Mouse (Mus musculus) stomach, embryonic 14.5 days (tissue): Measurements from ENCODE around the gene Pde4c. TPM values are rescaled to one million over a fixed set of nuclear protein-coding genes. Genes with fewer than 3 reads are reported as not detected.

Experiments used
- ATAC-seq: fragments of 200-750 bp; cut with Nextera tagmentation; 2 replicates; pipeline ENCODE4 v1.8.0; 2017; ENCODE audit warnings: low read depth, moderate TSS enrichment; ENCODE audit not compliant: insufficient number of reproducible peaks, insufficient read depth, low FRiP score
- H3K27ac ChIP-seq: fragments of 300-500 bp; sonication (generic); 2 replicates; pipeline ENCODE4 v1.5.1; 2014; ENCODE audit warnings: mild to moderate bottlenecking, low read length, moderate library complexity, mixed read lengths
- H3K27me3 ChIP-seq: fragments of 300-500 bp; sonication (generic); 2 replicates; pipeline ENCODE4 v1.6.1; 2014; ENCODE audit warnings: low read length, control low read depth, mixed read lengths; ENCODE audit not compliant: control insufficient read depth, insufficient read depth
- H3K36me3 ChIP-seq: fragments of 300-500 bp; sonication (generic); 2 replicates; pipeline ENCODE4 v1.6.1; 2014; ENCODE audit warnings: mild to moderate bottlenecking, control low read depth, low read length, moderate library complexity, mixed read lengths; ENCODE audit not compliant: control insufficient read depth, insufficient read depth
- H3K4me1 ChIP-seq: fragments of 300-500 bp; sonication (generic); 2 replicates; pipeline ENCODE4 v1.6.1; 2014; ENCODE audit warnings: low read length, control low read depth, mixed read lengths; ENCODE audit not compliant: control insufficient read depth, insufficient read depth
- H3K4me2 ChIP-seq: fragments of 300-500 bp; sonication (generic); replicated peaks from 2 replicates; pipeline ENCODE4 v1.6.1; 2014; ENCODE audit warnings: low read depth, low read length, control low read depth
- H3K4me3 ChIP-seq: fragments of 300-500 bp; sonication (generic); 2 replicates; pipeline ENCODE4 v1.5.1; 2014; ENCODE audit warnings: low read depth, low read length, control low read depth
- H3K9ac ChIP-seq: fragments of 300-500 bp; sonication (generic); replicated peaks from 2 replicates; pipeline ENCODE4 v1.6.1; 2014; ENCODE audit warnings: low read depth, mild to moderate bottlenecking, control low read depth, low read length, moderate library complexity, mixed read lengths
- H3K9me3 ChIP-seq: fragments of 300-500 bp; sonication (generic); 2 replicates; pipeline ENCODE4 v1.6.1; 2016; ENCODE audit warnings: low read depth, low read length, control low read depth; ENCODE audit not compliant: control insufficient read depth
- WGBS: fragments of 180-500 bp; shearing (Covaris S2); extraction: QIAGEN DNeasy Blood & Tissue Kit; methylation state at CpG from one replicate; pipeline ENCODE4 v1.1.7; 2014; 5-methylcytosine and 5-hydroxymethylcytosine counted together
- polyA plus RNA-seq: library from polyadenylated mRNA; unstranded; fragments of >200 nt; fragmentation: Nextera tagmentation; extraction: Ambion mirVana; gene quantifications from 2 replicates; pipeline ENCODE4 v1.2.1, GENCODE M21; 2014

The Pde4c gene
- polyA plus RNA-seq, 1 experiment from 2014 or later, result 0.29 TPM

DNA sequence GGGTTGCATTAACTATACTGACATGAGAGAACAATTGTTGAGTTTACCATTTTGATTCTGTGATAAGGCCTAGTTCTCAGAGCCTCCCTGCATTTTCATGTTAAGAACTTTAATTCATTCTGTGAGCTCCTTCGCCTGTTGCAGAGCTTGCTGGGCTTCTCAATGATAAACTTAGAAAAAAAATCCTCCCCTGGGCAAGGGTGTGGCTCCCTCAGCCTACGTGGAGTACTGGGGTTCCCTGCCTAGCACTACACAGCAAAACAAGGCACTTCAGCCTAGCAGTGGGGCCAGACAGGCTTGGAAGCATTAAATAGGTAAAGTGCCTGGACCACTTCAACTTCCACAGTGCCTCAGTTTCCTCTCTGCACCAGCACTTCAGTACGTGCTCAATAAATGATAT, 42.1 kb upstream of the Pde4c start:
- WGBS, result 64% methylated on average over 3 of the region's 3 CpGs
- Histone ChIP-seq H3K36me3 (peaks cover 10% of the 10 kb centered on the region; the same call in 1 of the 2 replicates), H3K4me2 (no peak overlapping the region), H3K4me1 (peaks cover 13% of the 10 kb centered on the region; the same call in 1 of the 2 replicates), H3K4me3 (no peak overlapping the region), H3K9ac (no peak overlapping the region), H3K27me3 (no peaks in the 10 kb centered on the region), H3K27ac (no peak overlapping the region), H3K9me3 (no peaks in the 10 kb centered on the region)
- ATAC-seq, result no peak

DNA sequence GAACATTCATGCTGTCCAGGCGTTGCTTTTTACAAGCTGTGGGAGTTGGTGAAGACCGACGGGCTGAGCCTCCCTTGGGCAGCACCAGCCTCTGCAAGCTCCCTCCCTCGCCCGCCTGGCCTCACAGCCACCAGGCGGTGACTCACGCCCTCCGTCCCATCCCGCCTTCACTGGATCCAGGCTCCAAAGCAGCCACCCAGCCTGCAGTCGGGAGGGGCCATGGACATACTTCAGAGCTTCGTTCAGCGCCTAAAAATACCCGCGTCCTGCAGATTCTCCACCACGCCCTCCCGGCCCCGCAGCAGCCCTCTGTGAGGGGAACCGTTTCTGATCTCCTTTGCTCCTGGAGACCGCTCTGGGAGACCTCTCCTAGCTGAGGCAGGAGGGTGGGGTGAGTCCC, 41.3 kb upstream of the Pde4c start:
- Histone ChIP-seq H3K27ac (peak overlapping the region; percentile 61; the same call in 1 of the 2 replicates), H3K4me1 (peaks cover 13% of the 10 kb centered on the region; the same call in 1 of the 2 replicates), H3K9me3 (no peaks in the 10 kb centered on the region), H3K9ac (peak overlapping the region; percentile 30; the same call in 1 of the 2 replicates), H3K36me3 (peaks cover 8% of the 10 kb centered on the region; the same call in 1 of the 2 replicates), H3K4me3 (no peak overlapping the region), H3K4me2 (peak overlapping the region; percentile 39), H3K27me3 (no peaks in the 10 kb centered on the region)
- WGBS, result 2% methylated on average over 19 of the region's 19 CpGs
- peak; percentile 58 for ATAC-seq

DNA sequence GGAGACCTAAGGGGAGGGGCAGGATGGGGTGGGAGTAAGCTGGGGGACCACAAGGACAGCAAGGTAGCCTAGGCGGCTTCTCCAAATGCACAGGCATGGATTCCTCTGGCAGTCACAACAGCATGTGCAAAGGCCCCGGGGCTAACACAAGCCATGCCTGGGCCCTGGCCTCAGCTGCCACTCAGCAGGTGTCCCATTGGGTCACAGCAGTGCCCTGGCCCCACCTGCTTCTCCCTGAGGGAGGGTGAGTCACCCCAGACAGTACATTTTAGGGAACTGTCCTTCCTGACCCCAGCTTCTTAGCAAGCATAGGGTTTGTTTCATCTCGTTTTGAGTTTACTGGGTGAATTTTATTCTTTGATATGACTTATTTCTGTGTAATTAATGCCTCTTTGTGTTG, 40.8 kb upstream of the Pde4c start:
- H3K4me3 ChIP-seq, result no peak overlapping the region
- peak overlapping the region; percentile 39 for H3K4me2 ChIP-seq
- WGBS, result 63% methylated on average over 3 of the region's 3 CpGs
- peaks cover 13% of the 10 kb centered on the region; the same call in 1 of the 2 replicates for H3K4me1 ChIP-seq
- no peak overlapping the region for H3K9ac ChIP-seq
- peak overlapping the region; percentile 61; the same call in 1 of the 2 replicates for H3K27ac ChIP-seq
- ATAC-seq, result no peak
- H3K9me3 ChIP-seq, result no peaks in the 10 kb centered on the region
- peaks cover 8% of the 10 kb centered on the region; the same call in 1 of the 2 replicates for H3K36me3 ChIP-seq
- no peaks in the 10 kb centered on the region for H3K27me3 ChIP-seq

DNA sequence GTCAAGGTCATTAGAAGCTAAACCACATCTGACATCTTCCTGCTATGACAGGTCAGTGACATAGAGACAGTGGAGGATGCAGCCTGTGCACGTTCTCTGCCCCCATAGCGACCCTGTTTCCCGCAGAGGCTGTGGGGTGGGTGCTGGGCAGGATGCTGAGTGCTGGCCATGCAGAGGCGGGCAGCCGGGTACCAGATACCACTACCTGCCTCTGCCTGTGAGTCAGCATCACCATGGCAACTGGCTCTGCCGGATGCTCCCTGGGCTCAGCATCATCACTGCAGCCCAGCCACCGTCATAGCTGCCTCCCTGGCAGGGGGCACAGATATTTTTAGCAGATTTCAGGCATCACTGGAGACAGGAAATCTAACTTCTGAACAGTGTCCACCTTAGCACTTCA, 39.2 kb upstream of the Pde4c start:
- 44% methylated on average over 7 of the region's 7 CpGs for WGBS
- H3K36me3 ChIP-seq, result no peaks in the 10 kb centered on the region
- H3K4me3 ChIP-seq, result no peak overlapping the region
- peaks cover 13% of the 10 kb centered on the region; the same call in 1 of the 2 replicates for H3K4me1 ChIP-seq
- no peak overlapping the region for H3K27ac ChIP-seq
- no peak overlapping the region for H3K9ac ChIP-seq
- H3K4me2 ChIP-seq, result no peak overlapping the region
- no peaks in the 10 kb centered on the region for H3K9me3 ChIP-seq
- no peak for ATAC-seq
- no peaks in the 10 kb centered on the region for H3K27me3 ChIP-seq

DNA sequence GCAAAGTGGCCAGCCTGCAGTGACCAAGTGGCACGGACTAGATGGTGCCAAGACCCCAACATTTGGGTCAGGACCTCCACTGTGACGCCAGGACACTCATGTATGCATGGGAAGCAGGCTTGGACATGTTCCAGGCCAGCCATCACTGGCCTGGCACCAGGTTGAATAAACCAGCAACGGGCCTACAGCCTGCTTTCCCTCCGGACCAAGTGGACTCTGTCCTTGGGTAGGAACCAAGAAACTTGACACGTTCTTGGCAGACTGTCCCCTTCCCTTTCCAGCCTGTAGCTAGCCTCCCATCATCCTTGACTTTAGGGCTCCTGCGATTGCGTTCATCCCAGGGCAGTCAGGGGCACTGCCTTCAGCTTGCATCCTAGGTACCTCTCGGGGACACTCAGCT, 35.9 kb upstream of the Pde4c start:
- Histone ChIP-seq H3K4me3 (no peak overlapping the region), H3K36me3 (no peaks in the 10 kb centered on the region), H3K4me1 (peaks cover 16% of the 10 kb centered on the region), H3K27ac (no peak overlapping the region; the same call in 1 of the 2 replicates), H3K4me2 (no peak overlapping the region), H3K9ac (no peak overlapping the region), H3K27me3 (no peaks in the 10 kb centered on the region), H3K9me3 (no peaks in the 10 kb centered on the region)
- ATAC-seq, result no peak
- WGBS, result 76% methylated on average over 8 of the region's 8 CpGs

DNA sequence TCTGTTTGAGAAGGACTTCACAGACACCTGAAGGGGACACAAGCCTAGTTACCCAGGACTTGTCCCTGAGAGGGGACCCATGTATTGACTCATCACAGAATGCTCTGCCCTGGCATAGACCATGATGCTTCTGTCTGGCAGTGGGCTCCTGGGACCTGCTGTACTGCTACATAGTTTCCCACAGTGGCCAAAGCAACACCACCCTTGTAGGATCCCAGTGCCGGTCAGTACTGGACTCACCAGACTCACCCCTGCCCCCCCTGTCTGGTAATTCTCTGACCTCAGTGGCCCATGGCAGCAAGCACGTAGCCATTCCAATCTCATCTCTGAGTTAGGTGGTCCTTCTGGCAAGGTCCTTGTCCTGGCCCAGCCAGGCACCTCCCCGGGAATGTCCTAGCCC, 35.4 kb upstream of the Pde4c start:
- ATAC-seq, result no peak
- H3K36me3 ChIP-seq, result no peaks in the 10 kb centered on the region
- no peaks in the 10 kb centered on the region for H3K9me3 ChIP-seq
- H3K27me3 ChIP-seq, result no peaks in the 10 kb centered on the region
- H3K4me3 ChIP-seq, result no peak overlapping the region
- no peak overlapping the region for H3K4me2 ChIP-seq
- H3K9ac ChIP-seq, result no peak overlapping the region
- peaks cover 14% of the 10 kb centered on the region for H3K4me1 ChIP-seq
- H3K27ac ChIP-seq, result no peak overlapping the region; the same call in 1 of the 2 replicates
- 83% methylated on average over 3 of the region's 3 CpGs for WGBS

DNA sequence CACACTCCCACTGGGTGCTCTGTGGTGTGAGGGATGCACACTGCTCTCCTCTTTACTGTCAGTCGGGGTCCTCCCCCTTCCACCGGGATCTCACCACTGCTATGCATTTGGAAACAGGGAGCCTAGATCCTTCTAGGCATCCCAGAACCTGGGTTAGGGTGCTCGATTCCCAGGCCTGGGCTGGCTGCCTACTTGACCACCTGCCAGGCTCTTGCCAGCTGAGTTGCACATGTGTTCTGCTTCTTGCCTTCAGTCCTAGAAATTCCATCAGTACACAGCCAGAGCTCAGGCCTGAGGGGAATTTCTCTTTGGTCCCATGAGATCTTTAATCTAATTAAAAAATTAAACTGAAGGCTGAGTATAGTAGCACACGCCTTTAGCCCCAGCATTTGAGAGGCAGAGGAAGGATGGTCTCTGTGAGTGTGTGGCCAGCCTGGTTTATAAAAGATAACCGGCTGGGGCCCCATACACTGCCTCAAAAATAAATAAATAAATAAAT, 33.6 kb upstream of the Pde4c start:
- Histone ChIP-seq H3K36me3 (no peaks in the 10 kb centered on the region), H3K4me1 (peaks cover 16% of the 10 kb centered on the region), H3K4me2 (no peak overlapping the region), H3K9me3 (no peaks in the 10 kb centered on the region), H3K27ac (no peak overlapping the region), H3K9ac (no peak overlapping the region), H3K4me3 (no peak overlapping the region), H3K27me3 (no peaks in the 10 kb centered on the region)
- no peak for ATAC-seq
- WGBS, result 69% methylated on average over 5 of the region's 5 CpGs

DNA sequence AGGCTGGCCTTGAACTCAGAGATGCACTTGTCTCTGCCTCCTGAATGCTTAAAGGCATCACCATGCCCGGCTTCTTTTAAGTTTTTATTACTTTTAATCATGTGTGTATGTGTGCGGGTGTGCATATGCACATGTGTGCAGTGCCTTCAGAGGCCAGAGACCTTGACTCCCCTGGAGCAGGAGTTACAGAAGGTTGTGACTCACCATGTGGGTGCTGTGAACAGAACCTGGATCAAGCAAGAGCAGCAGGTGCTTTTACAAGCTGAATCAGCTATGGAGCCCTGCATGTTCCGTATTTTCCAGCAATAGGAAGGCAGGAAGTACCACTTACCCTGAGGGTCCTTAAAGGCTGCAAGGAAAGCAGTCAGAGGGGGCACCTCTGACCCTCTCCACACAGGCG, 32.3 kb upstream of the Pde4c start:
- Histone ChIP-seq H3K9me3 (no peaks in the 10 kb centered on the region), H3K27ac (peak overlapping the region; percentile 63; the same call in 1 of the 2 replicates), H3K27me3 (no peaks in the 10 kb centered on the region), H3K36me3 (no peaks in the 10 kb centered on the region), H3K9ac (no peak overlapping the region; the same call in 1 of the 2 replicates), H3K4me2 (peak overlapping the region; percentile 43), H3K4me3 (peak overlapping the region; percentile 17; the same call in 1 of the 2 replicates), H3K4me1 (peaks cover 27% of the 10 kb centered on the region)
- WGBS, result 66% methylated on average over 4 of the region's 4 CpGs
- ATAC-seq, result no peak
